Mouse (Mus musculus) gastrocnemius, postnatal 36 days (tissue): ENCODE measurements at regions not wholly inside any gene's neighbourhood (a gene's known extent, or its start where the extent isn't known, plus 50 kb on each side); places are given as distances from the start of the nearest gene placed in this dataset.
"Not testable (repeated sequence)": the region's sequence is repeated elsewhere in the genome, so short reads cannot be mapped to it uniquely, and the experiment has no call there.

Source experiments
- DNase-seq, 2 experiments: peaks; one replicate each; pipeline ENCODE4 v3.0.0; 2022
- intact Hi-C: fragments of 180-260 bp; cut with DNase I; formaldehyde crosslinking; loops from one replicate; pipeline ENCODE4 v1.15.1; 2025

GRCm38 (mm10) chr1:143258470-143259215, 381.8 kb upstream of the B3galt2 start:
- DNase-seq = no peak
- intact Hi-C loops = no loop called here

- no peak for DNase-seq
- intact Hi-C loops = no loop called here
Observed at GRCm38 (mm10) chr1:143263263-143264038, 377.0 kb upstream of the B3galt2 start.

GRCm38 (mm10) chr1:143265216-143265615, 375.2 kb upstream of the B3galt2 start:
- DNase-seq = no peak
- intact Hi-C loops = no loop called here

GRCm38 (mm10) chr1:143286274-143286967, 354.0 kb upstream of the B3galt2 start:
- no peak for DNase-seq
- intact Hi-C loops = no loop called here

GRCm38 (mm10) chr1:143287448-143287847, 353.0 kb upstream of the B3galt2 start:
- intact Hi-C loops = no loop called here

GRCm38 (mm10) chr1:143296555-143296954, 343.9 kb upstream of the B3galt2 start:
- DNase-seq = no peak
- intact Hi-C loops = no loop called here

More at GRCm38 (mm10) chr1:143287448-143287847, 353.0 kb upstream of the B3galt2 start:
- DNase-seq = no peak

- DNase-seq = no peak
- intact Hi-C loops = loop anchor here (10.0 kb wide), 1 partner anchor 337 kb away; the partner anchor contains the start of gene B3galt2
Observed at GRCm38 (mm10) chr1:143307379-143307778, 333.1 kb upstream of the B3galt2 start.

GRCm38 (mm10) chr1:143318381-143318780, 322.1 kb upstream of the B3galt2 start:
- intact Hi-C loops = no loop called here
- no peak for DNase-seq

- DNase-seq = no peak
- intact Hi-C loops = no loop called here
Observed at GRCm38 (mm10) chr1:143319568-143319967, 320.9 kb upstream of the B3galt2 start.

- intact Hi-C loops = no loop called here
Observed at GRCm38 (mm10) chr1:143351388-143351787, 289.1 kb upstream of the B3galt2 start.

GRCm38 (mm10) chr1:143360256-143360655, 280.2 kb upstream of the B3galt2 start:
- DNase-seq, intact Hi-C loops: not testable (repeated sequence)

More at GRCm38 (mm10) chr1:143351388-143351787, 289.1 kb upstream of the B3galt2 start:
- DNase-seq = no peak

GRCm38 (mm10) chr1:143391851-143392250, 248.6 kb upstream of the B3galt2 start:
- intact Hi-C loops = no loop called here
- no peak for DNase-seq
